Mouse (Mus musculus): ENCODE measurements around the gene Spata7.
"Not testable (repeated sequence)": the region's sequence is repeated elsewhere in the genome, so short reads cannot be mapped to it uniquely, and the experiment has no call there.

- not testable (repeated sequence) for TF ChIP-seq CTCF, EP300 (IDR thresholded peaks at IDR 0.05; ENCODE audit: low read depth)
These were observed 4.7 kb upstream of the Spata7 start for GRCm38 (mm10) chr12:98623266-98623665.
